Mouse (Mus musculus): ENCODE data around the gene Tmem132b.

DNA sequence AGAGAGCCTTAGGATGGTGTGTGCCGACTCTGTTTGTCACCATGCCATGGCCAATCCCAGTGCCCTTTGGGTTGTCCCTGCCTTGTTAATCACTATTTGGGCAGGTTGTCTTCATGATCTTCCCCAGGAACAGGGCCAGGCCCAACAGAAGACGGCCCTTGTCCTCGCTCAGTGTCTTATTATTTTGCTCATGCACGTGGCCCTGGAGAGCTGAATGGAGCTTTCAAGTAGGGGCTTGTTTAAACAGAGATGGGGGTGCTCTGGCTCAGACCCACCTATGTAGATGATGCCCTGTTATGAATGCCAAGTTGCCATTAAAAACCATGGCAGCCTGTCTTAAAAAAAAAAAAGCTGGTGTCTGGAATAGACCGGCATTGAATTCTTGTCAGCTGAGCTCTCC, 126.5 kb downstream of the Tmem132b start:
- TF ChIP-seq KAT2A (IDR thresholded peaks at IDR 0.05; ENCODE audit: insufficient replicate concordance, low read length): no peak
- no peak for TF ChIP-seq HCFC1 (IDR thresholded peaks at IDR 0.05; ENCODE audit: low read depth, low read length)
- no peak for TF ChIP-seq CTCF (conservative IDR thresholded peaks at IDR 0.05 in 1 of 2, IDR thresholded peaks at IDR 0.05 in 1 of 2; ENCODE audit: low read depth in 2 of 2, low read length in 2 of 2)
- no peak for TF ChIP-seq ELF1 (IDR thresholded peaks at IDR 0.05; ENCODE audit: low read depth, low read length)
- TF ChIP-seq NRF1 (IDR thresholded peaks at IDR 0.05; ENCODE audit: low read depth, low read length): no peak
- no peak for TF ChIP-seq EP300 (IDR thresholded peaks at IDR 0.05; ENCODE audit: low read length)
- TF ChIP-seq POLR2A (IDR thresholded peaks at IDR 0.05; ENCODE audit: low read depth, low read length): no peak
- TF ChIP-seq MXI1 (IDR thresholded peaks at IDR 0.05; ENCODE audit: low read depth, low read length): no peak
